Mouse (Mus musculus) spleen, adult 2 months (tissue): Measurements from ENCODE around the gene Sptan1. TPM values are rescaled to one million over a fixed set of nuclear protein-coding genes. Genes with fewer than 3 reads are reported as not detected.

Experiments
- DNase-seq, 2 experiments: peaks; one replicate each; pipeline versions ENCODE4 v3.0.0 to v3.0.0-alpha.2; 2012 to 2021; ENCODE audit warnings: low spot score in 2 of 2, low read depth in 1 of 2
- H3K27ac ChIP-seq: fragments of 200-500 bp; 2 replicates; pipeline ENCODE4 v1.5.1; 2012; ENCODE audit warnings: low read length, inconsistent platforms; ENCODE audit not compliant: insufficient read depth
- H3K27me3 ChIP-seq: fragments of 200-500 bp; 2 replicates; pipeline ENCODE4 v1.6.1; 2012; ENCODE audit warnings: mild to moderate bottlenecking, moderate library complexity, low read length, inconsistent platforms; ENCODE audit not compliant: control insufficient read depth, insufficient read depth
- H3K36me3 ChIP-seq: fragments of 200-500 bp; 2 replicates; pipeline ENCODE4 v1.6.1; 2012; ENCODE audit warnings: mild to moderate bottlenecking, low read length, inconsistent platforms; ENCODE audit not compliant: control insufficient read depth, insufficient read depth
- H3K4me1 ChIP-seq: fragments of 200-500 bp; 2 replicates; pipeline ENCODE4 v1.6.1; 2011; ENCODE audit warnings: inconsistent platforms; ENCODE audit not compliant: control insufficient read depth, insufficient read depth, insufficient read length
- H3K4me3 ChIP-seq: fragments of 200-500 bp; 2 replicates; pipeline ENCODE4 v1.5.1; 2011; ENCODE audit warnings: mild to moderate bottlenecking, inconsistent platforms; ENCODE audit not compliant: insufficient read depth, insufficient read length; ENCODE audit errors: extremely low read depth
- CTCF ChIP-seq: fragments of 200-500 bp; IDR thresholded peaks from 2 replicates; pipeline ENCODE4 v1.5.1; 2011; ENCODE audit warnings: mild to moderate bottlenecking, inconsistent platforms; ENCODE audit not compliant: insufficient read depth, insufficient read length, insufficient replicate concordance; ENCODE audit errors: extremely low read depth
- POLR2A ChIP-seq: fragments of 200-500 bp; IDR thresholded peaks from 2 replicates; pipeline ENCODE4 v1.6.1; 2011; ENCODE audit warnings: low read depth, low read length, inconsistent platforms
- WGBS: fragments of 180-500 bp; shearing (Covaris S2); methylation state at CpG from one replicate; pipeline ENCODE4 v1.1.7; 2018; 5-methylcytosine and 5-hydroxymethylcytosine counted together
- polyA plus RNA-seq: library from polyadenylated mRNA; depleted of rRNA; stranded (reverse); fragments of >200 nt; gene quantifications from 2 replicates; pipeline ENCODE4 v1.2.3, GENCODE M21; 2012; rRNA removed

Sptan1 gene
- polyA plus RNA-seq, result 98.5 and 101 TPM in 2 replicates

DNA sequence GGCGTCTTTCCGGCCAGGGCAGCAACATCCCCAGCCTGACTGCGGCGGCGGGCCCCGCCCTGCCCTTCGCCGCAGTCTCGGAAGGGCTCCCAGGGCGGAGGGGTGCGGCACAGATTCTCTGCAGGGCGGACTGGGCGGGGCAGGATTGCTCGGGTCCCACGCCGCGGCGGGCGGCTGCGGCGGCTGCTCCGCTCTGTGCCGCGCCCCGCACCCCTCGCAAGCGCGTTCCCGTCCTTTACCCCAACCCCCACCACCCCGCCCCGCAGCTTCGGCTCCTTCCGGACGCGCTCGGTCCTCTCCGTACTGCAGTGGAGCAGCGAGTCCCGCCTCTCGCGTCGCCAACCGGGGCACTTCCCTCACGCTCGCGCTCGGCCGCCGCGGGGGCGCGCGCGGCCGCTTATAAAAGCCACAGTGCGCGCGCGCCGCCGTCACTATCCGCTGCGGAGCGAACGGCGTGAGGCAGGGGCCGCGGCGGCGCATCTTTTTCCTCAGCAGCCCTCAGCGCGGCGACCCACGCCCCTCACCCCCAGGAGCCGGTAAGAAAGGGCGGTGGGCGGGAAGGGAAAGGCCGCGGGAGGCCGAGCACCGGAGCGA, at the start of gene Sptan1:
Sptan1 (plus strand) TSS at position 311 of the 594 bp plus-strand sequence.
- TF ChIP-seq CTCF (no peak), POLR2A (peak; percentile 96)
- Histone ChIP-seq H3K27me3 (peaks cover 3% of the 10 kb centered on the region; the same call in 1 of the 2 replicates), H3K36me3 (peaks cover 4% of the 10 kb centered on the region), H3K4me1 (no peaks in the 10 kb centered on the region; the same call in none of the 2 replicates), H3K27ac (peak within 1 kb of the TSS; percentile 97), H3K4me3 (peak within 1 kb of the TSS; percentile 100)
- peak; percentile 89 to 94 for DNase-seq
- under 1% methylated on average over 82 of the region's 82 CpGs for WGBS

DNA sequence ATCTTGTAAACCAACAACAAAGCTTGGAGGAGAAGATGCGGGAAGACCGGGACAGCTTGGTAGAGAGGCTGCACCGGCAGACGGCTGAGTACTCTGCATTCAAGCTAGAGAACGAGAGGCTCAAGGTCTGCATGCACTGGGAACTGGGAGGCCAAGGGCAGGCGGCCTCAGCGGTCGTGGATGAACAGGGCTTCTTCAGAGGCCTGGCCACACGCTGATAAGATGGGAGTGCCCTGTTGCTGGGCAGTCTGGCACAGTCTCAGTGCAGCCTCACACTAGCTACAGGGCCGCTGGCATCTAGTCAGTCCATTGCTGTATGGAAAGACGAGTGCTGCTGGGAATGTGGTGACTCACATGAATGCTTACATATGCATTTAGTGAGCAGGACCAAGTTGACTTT, 47.7 kb upstream of the Sptan1 start:
- Histone ChIP-seq H3K36me3 (peaks cover 30% of the 10 kb centered on the region), H3K4me1 (no peaks in the 10 kb centered on the region), H3K27me3 (no peaks in the 10 kb centered on the region), H3K27ac (no peak overlapping the region), H3K4me3 (no peak overlapping the region)
- 89% methylated on average over 11 of the region's 11 CpGs for WGBS
- DNase-seq, result no peak
- no peak for TF ChIP-seq POLR2A
- no peak for TF ChIP-seq CTCF

DNA sequence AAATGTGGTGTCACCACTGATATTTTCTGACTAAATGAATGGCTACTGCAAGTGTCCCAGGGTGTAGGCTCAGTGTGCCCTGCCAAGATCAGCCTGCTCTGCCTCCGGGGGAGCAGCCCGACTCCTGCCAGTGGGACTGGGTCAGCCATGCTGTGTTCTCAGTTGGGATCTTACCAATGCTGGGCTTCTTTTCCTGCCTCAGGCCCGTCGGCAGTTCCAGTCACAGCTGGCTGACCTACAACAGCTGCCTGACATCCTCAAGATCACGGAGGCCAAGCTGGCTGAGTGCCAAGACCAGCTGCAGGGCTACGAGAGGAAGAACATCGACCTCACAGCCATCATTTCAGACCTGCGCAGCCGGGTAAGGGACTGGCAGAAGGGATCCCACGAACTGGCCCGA, 43.3 kb upstream of the Sptan1 start:
- H3K36me3 ChIP-seq, result peaks cover 21% of the 10 kb centered on the region
- 26% methylated on average over 11 of the region's 11 CpGs for WGBS
- peak in 1 of 2 experiments; percentile 19 for DNase-seq

DNA sequence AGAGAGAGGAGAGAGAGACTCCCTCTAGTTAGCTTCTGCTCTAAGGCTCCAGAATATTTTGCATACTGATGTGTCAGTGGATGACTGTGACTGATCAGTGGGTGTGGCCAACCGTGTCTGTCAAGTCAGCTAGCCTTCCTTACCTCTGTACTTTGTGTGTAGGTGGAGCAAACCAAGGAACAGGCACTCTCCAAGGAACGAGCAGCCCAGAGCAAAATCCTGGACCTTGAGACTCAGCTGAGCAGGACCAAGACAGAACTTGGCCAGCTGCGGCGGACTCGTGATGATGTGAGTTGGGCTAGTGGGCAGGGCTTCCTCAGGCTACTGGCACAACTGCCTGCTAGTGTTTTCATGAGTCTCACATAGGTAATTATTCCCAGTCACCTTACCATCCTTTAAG, 38.8 kb upstream of the Sptan1 start:
- H3K36me3 ChIP-seq, result peaks cover 32% of the 10 kb centered on the region
- DNase-seq, result no peak
- 92% methylated on average over 5 of the region's 5 CpGs for WGBS

More for the DNA sequence above, 43.3 kb upstream of the Sptan1 start:
- H3K27me3 ChIP-seq, result no peaks in the 10 kb centered on the region
- H3K4me3 ChIP-seq, result no peak overlapping the region
- no peaks in the 10 kb centered on the region for H3K4me1 ChIP-seq
- no peak for TF ChIP-seq CTCF
- no peak for TF ChIP-seq POLR2A
- H3K27ac ChIP-seq, result no peak overlapping the region

DNA sequence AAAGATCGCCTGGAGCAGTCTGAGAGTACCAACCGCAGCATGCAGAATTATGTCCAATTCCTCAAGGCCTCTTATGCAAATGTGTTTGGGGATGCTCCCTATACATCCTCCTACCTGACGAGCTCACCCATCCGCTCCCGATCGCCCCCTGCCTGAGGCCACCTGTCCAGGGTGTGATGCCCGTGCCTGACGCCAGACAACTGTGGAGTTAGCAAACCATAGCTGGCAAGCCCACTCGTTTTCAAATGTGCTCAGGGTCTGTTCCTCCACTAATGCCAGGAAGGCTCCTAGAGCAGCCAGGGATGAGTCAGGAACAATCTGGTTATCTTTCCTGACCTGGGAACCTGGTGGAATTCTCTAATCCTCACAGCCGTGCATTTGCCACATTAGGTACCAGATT, 34.9 kb upstream of the Sptan1 start:
- no peak for TF ChIP-seq POLR2A
- TF ChIP-seq CTCF, result no peak
- Histone ChIP-seq H3K4me1 (no peaks in the 10 kb centered on the region), H3K36me3 (peaks cover 24% of the 10 kb centered on the region), H3K27me3 (no peaks in the 10 kb centered on the region), H3K4me3 (no peak overlapping the region), H3K27ac (no peak overlapping the region)
- 94% methylated on average over 10 of the region's 10 CpGs for WGBS
- DNase-seq, result no peak

More for the DNA sequence above, 38.8 kb upstream of the Sptan1 start:
- no peak overlapping the region for H3K27ac ChIP-seq
- H3K4me3 ChIP-seq, result no peak overlapping the region
- H3K4me1 ChIP-seq, result no peaks in the 10 kb centered on the region
- TF ChIP-seq POLR2A (no peak), CTCF (no peak)
- H3K27me3 ChIP-seq, result no peaks in the 10 kb centered on the region

DNA sequence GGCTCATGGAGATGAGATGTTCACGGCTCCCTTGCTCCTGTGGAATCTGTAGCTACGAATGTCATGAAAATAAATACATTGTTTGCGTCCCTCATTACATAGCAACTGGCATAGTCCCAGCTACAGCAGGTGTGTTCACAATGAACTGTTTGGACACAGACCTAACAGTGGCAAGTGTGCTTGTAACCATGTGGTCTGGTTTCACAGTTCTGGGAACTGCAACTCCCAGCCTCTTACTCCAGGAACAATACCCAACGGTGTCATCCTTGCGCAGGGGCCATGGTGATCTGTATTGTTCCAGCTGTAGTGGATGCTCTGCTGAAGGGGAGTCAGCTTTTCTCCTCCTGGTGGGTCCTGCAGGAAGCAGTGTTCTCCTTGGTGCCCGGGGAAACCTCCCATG, 34.2 kb upstream of the Sptan1 start:
- no peaks in the 10 kb centered on the region for H3K27me3 ChIP-seq
- 94% methylated on average over 6 of the region's 6 CpGs for WGBS
- DNase-seq, result no peak
- H3K4me1 ChIP-seq, result no peaks in the 10 kb centered on the region; the same call in 1 of the 2 replicates
- H3K27ac ChIP-seq, result no peak overlapping the region
- H3K4me3 ChIP-seq, result no peak overlapping the region
- peaks cover 21% of the 10 kb centered on the region for H3K36me3 ChIP-seq
- TF ChIP-seq CTCF, result no peak
- TF ChIP-seq POLR2A, result no peak
